In genomic region chr4:88741426-88741825, GRCm38 (mm10) we compare ENCODE assay signal across 26 mouse cellular contexts. TPM values are rescaled to one million over a fixed set of nuclear protein-coding genes. Genes with fewer than 3 reads are reported as not detected.
DNase-seq lines count a peak whose midpoint lies in the region; ATAC-seq lines count a peak whose summit lies in the region.
"Had no signal": no experiment of that assay in that cellular context is flagged by ENCODE, and none has a peak within 500 bp of the region (broad histone marks: within the 10 kb centered on the region; RNA-seq: fewer than 3 reads in every experiment).

No protein-coding gene starts in this region.

- no peaks in the 10 kb centered on the region for H3K4me1 ChIP-seq in midbrain, embryonic 16.5 days (ENCODE audit: control insufficient read depth, insufficient read depth, low read length)
- no peaks in the 10 kb centered on the region for H3K4me1 ChIP-seq in midbrain, embryonic 14.5 days (ENCODE audit: control insufficient read depth, insufficient read depth, low read length)
- H3K4me1 ChIP-seq: embryonic facial prominence, embryonic 13.5 days; embryonic facial prominence, embryonic 15.5 days; forebrain, embryonic 12.5 days had no signal

- no peaks in the 10 kb centered on the region for H3K36me3 ChIP-seq in midbrain, embryonic 16.5 days (ENCODE audit: control insufficient read depth, insufficient read depth, low read length)
- H3K36me3 ChIP-seq in midbrain, embryonic 14.5 days (ENCODE audit: control insufficient read depth, insufficient read depth, low read length), result no peaks in the 10 kb centered on the region
- H3K36me3 ChIP-seq: embryonic facial prominence, embryonic 13.5 days; embryonic facial prominence, embryonic 15.5 days; forebrain, embryonic 10.5 days; forebrain, embryonic 12.5 days had no signal

- 94% methylated on average over 4 of the region's 4 CpGs for WGBS in midbrain, embryonic 16.5 days
- WGBS in midbrain, embryonic 14.5 days, result 94% methylated on average over 4 of the region's 4 CpGs

- H3K4me3 ChIP-seq in midbrain, embryonic 16.5 days (ENCODE audit: low read depth, low read length), result no peak overlapping the region
- no peak overlapping the region for H3K4me3 ChIP-seq in midbrain, embryonic 14.5 days (replicated peaks; ENCODE audit: low read depth, low read length)
- H3K4me3 ChIP-seq: embryonic facial prominence, embryonic 13.5 days; embryonic facial prominence, embryonic 15.5 days; erythroblast, embryonic 14.5 days; forebrain, embryonic 10.5 days; forebrain, embryonic 12.5 days had no signal

- ATAC-seq in common myeloid progenitor, adult 5-6 weeks (replicated peaks; ENCODE audit: low read depth, poor library complexity, severe bottlenecking), result peak; percentile 67
- peak; percentile 67 for ATAC-seq in granulocyte monocyte progenitor cell, adult 5-6 weeks (replicated peaks; ENCODE audit: poor library complexity, severe bottlenecking)
- ATAC-seq in megakaryocyte, adult 5-6 weeks (ENCODE audit: poor library complexity, severe bottlenecking), result peak; percentile 63
- no peak for ATAC-seq in midbrain, embryonic 16.5 days
- ATAC-seq in midbrain, embryonic 14.5 days (ENCODE audit: low FRiP score, low TSS enrichment), result no peak
- ATAC-seq: forebrain, embryonic 14.5 days; forebrain, embryonic 16.5 days had no signal

- no peak overlapping the region for H3K9ac ChIP-seq in midbrain, embryonic 16.5 days (ENCODE audit: low read depth, low read length)
- no peak overlapping the region for H3K9ac ChIP-seq in midbrain, embryonic 14.5 days (replicated peaks; ENCODE audit: low read length)
- H3K9ac ChIP-seq: embryonic facial prominence, embryonic 13.5 days; embryonic facial prominence, embryonic 15.5 days; forebrain, embryonic 12.5 days had no signal

- H3K9me3 ChIP-seq in midbrain, embryonic 16.5 days (replicated peaks; ENCODE audit: control insufficient read depth, low read length, poor library complexity, severe bottlenecking), result no peaks in the 10 kb centered on the region
- H3K9me3 ChIP-seq in midbrain, embryonic 14.5 days (ENCODE audit: control insufficient read depth, low read length), result no peaks in the 10 kb centered on the region
- H3K9me3 ChIP-seq: embryonic facial prominence, embryonic 13.5 days; embryonic facial prominence, embryonic 15.5 days; forebrain, embryonic 10.5 days; forebrain, embryonic 12.5 days had no signal

- no peak overlapping the region for H3K4me2 ChIP-seq in midbrain, embryonic 16.5 days (ENCODE audit: low read length)
- H3K4me2 ChIP-seq in midbrain, embryonic 14.5 days (ENCODE audit: low read length), result no peak overlapping the region
- H3K4me2 ChIP-seq: embryonic facial prominence, embryonic 13.5 days; embryonic facial prominence, embryonic 15.5 days; forebrain, embryonic 12.5 days had no signal

- H3K27me3 ChIP-seq in midbrain, embryonic 16.5 days (ENCODE audit: control insufficient read depth, insufficient read depth, low read depth, low read length), result no peaks in the 10 kb centered on the region
- no peaks in the 10 kb centered on the region for H3K27me3 ChIP-seq in midbrain, embryonic 14.5 days (ENCODE audit: control insufficient read depth, insufficient read depth, low read length)
- H3K27me3 ChIP-seq: embryonic facial prominence, embryonic 13.5 days; embryonic facial prominence, embryonic 15.5 days; forebrain, embryonic 12.5 days had no signal

- DNase-seq in adrenal gland, postnatal 14 days, result no peak
- DNase-seq in midbrain, embryonic 14.5 days, result no peak
- DNase-seq: adrenal gland, adult 2 months; adrenal gland, postnatal 10 days; adrenal gland, postnatal 36 days; cerebellum, adult 11-12 months; cerebellum, adult 2 months; cerebellum, adult 9-10 months; cerebellum, postnatal 10 days; cerebellum, postnatal 25 days; embryo, embryonic 11 days had no signal

- H3K27ac ChIP-seq in midbrain, embryonic 16.5 days (ENCODE audit: low read length), result no peak overlapping the region
- no peak overlapping the region for H3K27ac ChIP-seq in midbrain, embryonic 14.5 days (replicated peaks; ENCODE audit: low read depth, low read length)
- H3K27ac ChIP-seq: embryonic facial prominence, embryonic 13.5 days; embryonic facial prominence, embryonic 15.5 days; forebrain, embryonic 10.5 days; forebrain, embryonic 12.5 days had no signal

RNA-seq across cellular contexts. Expression of gene Gm13271, which starts 13.2 kb away (rescaled TPM):
- total RNA-seq in common myeloid progenitor, adult 5-6 weeks (2017), result not detected in 2 replicates
- total RNA-seq in granulocyte monocyte progenitor cell, adult 5-6 weeks (2014; fragmentation: Nextera tagmentation), result not detected in 2 replicates
- not detected in 2 replicates for total RNA-seq in granulocyte monocyte progenitor cell, adult 5-6 weeks (2017)
- total RNA-seq in megakaryocyte, adult 5-6 weeks (2015), result not detected in 2 replicates
- not detected in 2 replicates for total RNA-seq in megakaryocyte, adult 5-6 weeks (2017)
- not detected in 2 replicates for total RNA-seq in adrenal gland, postnatal 14 days (2021)
- polyA plus RNA-seq in midbrain, embryonic 16.5 days (2015; fragmentation: Nextera tagmentation; extraction: Ambion mirVana), result not detected in 2 replicates
- polyA plus RNA-seq in midbrain, embryonic 14.5 days (2014; fragmentation: Nextera tagmentation; extraction: Ambion mirVana), result not detected in 2 replicates
- total RNA-seq: adrenal gland, adult 2 months; adrenal gland, postnatal 10 days; adrenal gland, postnatal 36 days; ES-E14; MEL had no signal
- polyA plus RNA-seq: adrenal gland, adult 2 months; C2C12; cerebellum, adult 2 months; embryonic facial prominence, embryonic 11.5 days; embryonic facial prominence, embryonic 13.5 days; embryonic facial prominence, embryonic 15.5 days; erythroblast, embryonic 14.5 days; forebrain, embryonic 10.5 days; forebrain, embryonic 12.5 days; forebrain, embryonic 14.5 days; forebrain, embryonic 16.5 days had no signal

RNA-seq across cellular contexts. Expression of gene Gm13283, which starts 18.5 kb away (rescaled TPM):
- not detected in 2 replicates for total RNA-seq in common myeloid progenitor, adult 5-6 weeks (2017)
- total RNA-seq in granulocyte monocyte progenitor cell, adult 5-6 weeks (2014; fragmentation: Nextera tagmentation), result 0.49 TPM in 1 of 2 replicates, not detected in the other
- 0.21 TPM in 1 of 2 replicates, not detected in the other for total RNA-seq in granulocyte monocyte progenitor cell, adult 5-6 weeks (2017)
- not detected in 2 replicates for total RNA-seq in megakaryocyte, adult 5-6 weeks (2015)
- 0.18 and 0.20 TPM in 2 replicates for total RNA-seq in megakaryocyte, adult 5-6 weeks (2017)
- total RNA-seq in adrenal gland, postnatal 14 days (2021), result not detected in 2 replicates
- polyA plus RNA-seq in midbrain, embryonic 16.5 days (2015; fragmentation: Nextera tagmentation; extraction: Ambion mirVana), result not detected in 2 replicates
- polyA plus RNA-seq in midbrain, embryonic 14.5 days (2014; fragmentation: Nextera tagmentation; extraction: Ambion mirVana), result not detected in 2 replicates
- total RNA-seq: adrenal gland, adult 2 months; ES-E14; MEL had no signal
- polyA plus RNA-seq: adrenal gland, adult 2 months; C2C12; cerebellum, adult 2 months; erythroblast, embryonic 14.5 days; forebrain, embryonic 14.5 days had no signal

RNA-seq across cellular contexts. Expression of gene Klhl9, which starts 19.2 kb away (rescaled TPM):
- total RNA-seq in common myeloid progenitor, adult 5-6 weeks (2017), result 91.1 and 99.9 TPM in 2 replicates
- total RNA-seq in granulocyte monocyte progenitor cell, adult 5-6 weeks (2014; fragmentation: Nextera tagmentation), result 33.5 and 45.5 TPM in 2 replicates
- 72.4 and 96.0 TPM in 2 replicates for total RNA-seq in granulocyte monocyte progenitor cell, adult 5-6 weeks (2017)
- 56.7 and 61.1 TPM in 2 replicates for total RNA-seq in megakaryocyte, adult 5-6 weeks (2015)
- 83.8 and 85.5 TPM in 2 replicates for total RNA-seq in megakaryocyte, adult 5-6 weeks (2017)
- total RNA-seq in adrenal gland, postnatal 14 days (2021), result 72.3 and 74.9 TPM in 2 replicates
- 115 and 125 TPM in 2 replicates for polyA plus RNA-seq in midbrain, embryonic 16.5 days (2015; fragmentation: Nextera tagmentation; extraction: Ambion mirVana)
- polyA plus RNA-seq in midbrain, embryonic 14.5 days (2014; fragmentation: Nextera tagmentation; extraction: Ambion mirVana), result 137 and 177 TPM in 2 replicates

RNA-seq across cellular contexts. Expression of gene Gm26566, which starts 19.8 kb away (rescaled TPM):
- total RNA-seq in common myeloid progenitor, adult 5-6 weeks (2017), result 2.9 TPM in 1 of 2 replicates, not detected in the other
- total RNA-seq in granulocyte monocyte progenitor cell, adult 5-6 weeks (2014; fragmentation: Nextera tagmentation), result not detected in 2 replicates
- 0.69 TPM in 1 of 2 replicates, not detected in the other for total RNA-seq in granulocyte monocyte progenitor cell, adult 5-6 weeks (2017)
- total RNA-seq in megakaryocyte, adult 5-6 weeks (2015), result not detected in 2 replicates
- total RNA-seq in megakaryocyte, adult 5-6 weeks (2017), result 0.55 TPM in 1 of 2 replicates, not detected in the other
- total RNA-seq in adrenal gland, postnatal 14 days (2021), result 0.49 and 0.89 TPM in 2 replicates
- polyA plus RNA-seq in midbrain, embryonic 16.5 days (2015; fragmentation: Nextera tagmentation; extraction: Ambion mirVana), result 1.3 and 1.7 TPM in 2 replicates
- 1.8 and 2.2 TPM in 2 replicates for polyA plus RNA-seq in midbrain, embryonic 14.5 days (2014; fragmentation: Nextera tagmentation; extraction: Ambion mirVana)

RNA-seq across cellular contexts. Expression of gene Gm13290, which starts 32.2 kb away (rescaled TPM):
- not detected in 2 replicates for total RNA-seq in common myeloid progenitor, adult 5-6 weeks (2017)
- not detected in 2 replicates for total RNA-seq in granulocyte monocyte progenitor cell, adult 5-6 weeks (2014; fragmentation: Nextera tagmentation)
- total RNA-seq in granulocyte monocyte progenitor cell, adult 5-6 weeks (2017), result not detected in 2 replicates
- total RNA-seq in megakaryocyte, adult 5-6 weeks (2015), result not detected in 2 replicates
- total RNA-seq in megakaryocyte, adult 5-6 weeks (2017), result not detected in 2 replicates
- not detected in 2 replicates for total RNA-seq in adrenal gland, postnatal 14 days (2021)
- polyA plus RNA-seq in midbrain, embryonic 16.5 days (2015; fragmentation: Nextera tagmentation; extraction: Ambion mirVana), result not detected in 2 replicates
- not detected in 2 replicates for polyA plus RNA-seq in midbrain, embryonic 14.5 days (2014; fragmentation: Nextera tagmentation; extraction: Ambion mirVana)
- total RNA-seq: adrenal gland, adult 2 months; adrenal gland, postnatal 10 days; adrenal gland, postnatal 36 days; ES-E14; MEL had no signal
- polyA plus RNA-seq: adrenal gland, adult 2 months; cerebellum, adult 2 months; erythroblast, embryonic 14.5 days; forebrain, embryonic 12.5 days; forebrain, embryonic 14.5 days; forebrain, embryonic 16.5 days had no signal

Comparison
In these comparisons a context has a peak if more than half of its experiments do, and no peak if none do; other contexts are left out.
1. ATAC-seq: peak in common myeloid progenitor, adult 5-6 weeks (single experiment), granulocyte monocyte progenitor cell, adult 5-6 weeks (single experiment) and megakaryocyte, adult 5-6 weeks (single experiment); none in midbrain, embryonic 16.5 days (single experiment) and midbrain, embryonic 14.5 days (single experiment).